Mouse (Mus musculus): Measurements from ENCODE around the gene Faim2. TPM values are rescaled to one million over a fixed set of nuclear protein-coding genes. Genes with fewer than 3 reads are reported as not detected.

Faim2 gene
- polyA plus RNA-seq, 1 experiment = not detected

DNA sequence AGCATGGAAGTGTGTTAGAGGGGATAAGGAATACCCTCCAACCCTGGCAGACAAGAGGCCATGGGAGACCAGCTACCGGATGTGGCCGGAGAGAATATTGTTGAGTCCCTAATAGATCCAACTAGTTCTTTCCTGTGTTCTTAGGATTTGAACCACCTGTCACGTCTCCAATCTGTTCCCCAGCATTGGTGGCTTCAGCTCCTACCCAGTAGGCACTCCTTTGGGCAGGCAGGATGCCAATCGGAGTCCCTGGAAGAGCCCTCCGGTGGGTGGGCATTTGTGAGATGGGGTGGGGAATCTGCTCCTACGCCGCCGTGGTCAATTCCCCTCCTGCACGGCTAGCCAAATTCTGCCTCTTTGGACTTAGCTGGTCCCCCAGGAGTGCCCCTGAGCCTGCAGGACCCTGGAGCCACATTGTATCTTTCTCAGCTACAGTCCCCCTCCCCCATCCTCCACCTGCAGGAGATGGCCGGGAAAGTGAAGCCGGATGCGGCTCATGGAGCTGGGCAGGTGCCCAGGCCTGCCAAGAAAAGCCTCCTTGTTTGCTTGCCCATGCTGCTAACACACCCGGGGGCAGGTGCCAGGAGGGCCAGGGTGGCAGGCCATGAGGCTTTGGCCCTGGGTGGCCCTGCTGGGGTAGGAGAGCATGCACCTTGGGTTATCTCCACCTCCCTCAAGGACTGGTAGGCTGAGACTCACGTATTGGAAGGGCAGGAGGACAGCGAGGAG, 16.0 kb downstream of the Faim2 start:
- Histone ChIP-seq H3K9me3 (peaks cover 3% of the 10 kb centered on the region), H3K4me3 (replicated peaks) (no peak overlapping the region), H3K36me3 (replicated peaks; ENCODE audit: low read length) (no peaks in the 10 kb centered on the region), H3K4me1 (peaks cover 5% of the 10 kb centered on the region; the same call in 1 of the 2 replicates), H3K27me3 (replicated peaks) (peaks cover 83% of the 10 kb centered on the region)
- TF ChIP-seq GATA1 (IDR thresholded peaks at IDR 0.05; ENCODE audit: borderline replicate concordance, low read length) (no peak), FLI1 (IDR thresholded peaks at IDR 0.05; ENCODE audit: low read length) (no peak)

DNA sequence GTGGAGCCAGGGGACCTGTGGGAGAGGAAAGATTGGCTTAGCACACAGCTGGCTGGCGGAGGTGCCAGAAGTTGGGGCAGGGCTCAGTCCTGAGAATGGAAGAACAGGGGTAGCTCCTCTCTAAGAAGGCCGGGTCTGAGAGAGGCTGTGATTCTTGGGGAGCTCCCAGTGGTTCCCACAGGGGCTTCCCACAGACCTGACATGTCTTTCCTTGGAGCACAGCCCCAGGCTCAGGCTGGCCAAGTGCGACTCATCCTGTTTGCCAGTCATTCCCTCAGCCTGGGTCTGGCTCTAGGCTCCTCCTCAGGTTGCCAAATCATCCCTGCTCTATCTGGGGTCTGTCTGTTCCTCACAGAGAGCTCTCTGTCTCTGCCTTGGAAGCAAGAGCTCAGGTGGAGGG, 17.3 kb downstream of the Faim2 start:
- no peaks in the 10 kb centered on the region for H3K36me3 ChIP-seq (replicated peaks; ENCODE audit: low read length)

DNA sequence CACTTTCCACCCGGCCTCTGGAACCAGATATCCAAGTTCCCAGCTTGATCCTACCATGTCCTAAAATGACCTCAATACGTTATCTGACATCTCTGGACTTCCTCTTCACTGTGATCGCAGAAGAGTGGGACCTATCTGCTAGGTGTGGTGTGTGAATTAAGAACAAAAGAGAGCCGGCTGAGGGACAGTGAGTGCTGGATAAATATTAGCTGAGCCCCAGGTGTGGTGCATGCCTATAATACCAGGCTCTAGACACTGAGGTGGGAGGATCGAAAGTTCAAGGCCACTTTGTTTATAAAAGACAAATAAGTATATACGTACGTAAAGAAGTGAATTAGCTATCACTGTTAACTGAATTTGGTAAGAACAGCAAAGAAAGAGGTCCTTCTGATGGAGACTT, 18.1 kb downstream of the Faim2 start:
- peaks cover 82% of the 10 kb centered on the region for H3K27me3 ChIP-seq (replicated peaks)
- H3K9me3 ChIP-seq = no peaks in the 10 kb centered on the region
- TF ChIP-seq GATA1 (IDR thresholded peaks at IDR 0.05; ENCODE audit: borderline replicate concordance, low read length) (no peak), FLI1 (IDR thresholded peaks at IDR 0.05; ENCODE audit: low read length) (no peak)
- no peaks in the 10 kb centered on the region for H3K36me3 ChIP-seq (replicated peaks; ENCODE audit: low read length)
- H3K4me3 ChIP-seq (replicated peaks) = no peak overlapping the region
- peaks cover 12% of the 10 kb centered on the region; the same call in 1 of the 2 replicates for H3K4me1 ChIP-seq

More for the DNA sequence above, 17.3 kb downstream of the Faim2 start:
- no peaks in the 10 kb centered on the region for H3K9me3 ChIP-seq
- peaks cover 12% of the 10 kb centered on the region; the same call in 1 of the 2 replicates for H3K4me1 ChIP-seq
- no peak overlapping the region for H3K4me3 ChIP-seq (replicated peaks)
- peaks cover 81% of the 10 kb centered on the region for H3K27me3 ChIP-seq (replicated peaks)
- no peak for TF ChIP-seq GATA1 (IDR thresholded peaks at IDR 0.05; ENCODE audit: borderline replicate concordance, low read length)
- no peak for TF ChIP-seq FLI1 (IDR thresholded peaks at IDR 0.05; ENCODE audit: low read length)

DNA sequence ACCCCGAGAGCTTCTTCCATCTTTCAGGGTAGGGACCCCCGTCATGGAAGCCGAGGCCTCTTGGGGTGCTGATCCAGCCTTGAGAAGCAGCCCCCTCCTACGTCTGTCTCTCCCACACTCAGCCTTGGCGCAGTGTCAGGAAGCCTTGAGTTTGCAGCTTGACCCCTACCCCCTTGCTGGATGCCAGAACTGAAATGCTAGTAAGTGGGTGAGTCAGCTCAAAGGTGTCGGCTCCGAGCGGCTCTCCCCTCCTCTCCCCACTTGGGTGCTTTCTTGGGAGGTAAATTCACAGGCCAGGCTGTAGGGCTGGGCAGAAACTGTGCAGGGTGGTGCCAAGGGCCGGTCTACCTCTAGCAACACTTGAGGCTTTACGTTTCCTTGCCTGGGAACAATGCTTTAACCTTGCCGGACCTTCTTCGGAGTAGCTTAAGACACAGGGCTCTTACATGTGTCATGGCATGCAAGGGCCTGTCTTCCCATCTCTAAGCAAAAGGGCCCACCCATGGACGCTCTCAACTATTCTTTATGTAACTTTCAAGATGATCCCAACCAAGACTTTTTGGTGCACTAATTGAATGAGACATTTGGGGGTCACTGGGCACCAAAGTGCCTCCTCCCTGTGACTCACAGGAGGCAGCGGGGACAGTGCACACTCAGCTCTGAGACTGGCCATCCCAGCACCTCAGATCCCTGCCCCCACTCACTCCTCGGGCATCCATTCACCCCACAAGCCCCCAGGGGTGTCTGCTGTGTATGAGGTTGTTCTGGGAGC, 22.5 kb downstream of the Faim2 start:
- H3K36me3 ChIP-seq (replicated peaks; ENCODE audit: low read length) = no peaks in the 10 kb centered on the region
- H3K9me3 ChIP-seq = no peaks in the 10 kb centered on the region
- TF ChIP-seq FLI1 (IDR thresholded peaks at IDR 0.05; ENCODE audit: low read length) = no peak
- TF ChIP-seq GATA1 (IDR thresholded peaks at IDR 0.05; ENCODE audit: borderline replicate concordance, low read length) = no peak
- peaks cover 88% of the 10 kb centered on the region for H3K27me3 ChIP-seq (replicated peaks)
- H3K4me3 ChIP-seq (replicated peaks) = no peak overlapping the region
- peaks cover 7% of the 10 kb centered on the region; the same call in 1 of the 2 replicates for H3K4me1 ChIP-seq

DNA sequence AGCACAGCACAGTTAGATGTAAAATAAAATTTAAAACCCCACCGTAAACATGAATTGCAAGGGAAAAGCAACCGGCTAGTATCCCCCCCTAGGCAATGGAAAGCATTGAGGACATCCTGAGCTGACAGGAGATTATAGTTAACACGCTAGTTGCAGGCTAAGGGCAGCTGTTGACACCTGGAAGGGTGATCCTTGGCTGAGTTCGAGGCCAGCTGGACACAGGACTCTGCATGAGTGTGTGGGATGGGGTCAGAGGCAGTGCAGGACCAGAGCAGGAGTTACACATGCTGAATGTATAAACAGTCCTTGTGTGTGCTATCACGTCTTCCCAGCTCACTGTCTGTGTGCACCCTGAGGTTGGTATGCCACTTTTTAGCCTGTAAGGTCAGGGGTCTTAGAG, 24.7 kb downstream of the Faim2 start:
- Histone ChIP-seq H3K4me1 (peaks cover 17% of the 10 kb centered on the region), H3K9me3 (no peaks in the 10 kb centered on the region), H3K27me3 (replicated peaks) (peaks cover 90% of the 10 kb centered on the region), H3K36me3 (replicated peaks; ENCODE audit: low read length) (no peaks in the 10 kb centered on the region), H3K4me3 (replicated peaks) (no peak overlapping the region)
- TF ChIP-seq GATA1 (IDR thresholded peaks at IDR 0.05; ENCODE audit: borderline replicate concordance, low read length) (no peak), FLI1 (IDR thresholded peaks at IDR 0.05; ENCODE audit: low read length) (no peak)

DNA sequence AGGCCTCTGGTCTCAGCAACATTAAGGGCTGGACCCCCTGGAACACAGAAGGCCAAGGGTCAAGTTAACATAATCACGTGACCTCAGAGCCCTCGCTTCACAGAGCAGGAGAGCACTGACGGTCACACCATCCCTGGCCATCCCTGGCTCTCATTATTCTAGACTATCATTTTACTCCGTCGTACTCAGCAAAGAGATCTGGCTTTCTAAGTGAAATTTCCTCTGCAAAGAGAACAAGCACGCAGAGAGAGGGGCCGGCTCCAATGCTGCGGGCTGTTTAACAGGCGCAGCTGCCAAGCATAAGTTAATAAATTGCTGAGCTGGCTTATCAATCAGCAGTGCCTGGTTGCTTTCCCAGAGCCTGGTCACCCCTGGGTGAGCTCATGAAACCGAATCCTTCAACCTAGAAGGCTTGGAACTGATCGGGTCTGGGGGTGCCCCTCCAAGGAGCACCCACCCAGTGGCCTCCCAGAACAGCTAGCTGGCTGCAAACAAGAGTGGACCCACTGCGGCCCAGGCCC, 25.6 kb downstream of the Faim2 start:
- Histone ChIP-seq H3K36me3 (replicated peaks; ENCODE audit: low read length) (no peaks in the 10 kb centered on the region), H3K4me1 (peaks cover 25% of the 10 kb centered on the region), H3K27me3 (replicated peaks) (peaks cover 89% of the 10 kb centered on the region), H3K9me3 (no peaks in the 10 kb centered on the region), H3K4me3 (replicated peaks) (no peak overlapping the region)
- TF ChIP-seq GATA1 (IDR thresholded peaks at IDR 0.05; ENCODE audit: borderline replicate concordance, low read length) (no peak), FLI1 (IDR thresholded peaks at IDR 0.05; ENCODE audit: low read length) (no peak)

DNA sequence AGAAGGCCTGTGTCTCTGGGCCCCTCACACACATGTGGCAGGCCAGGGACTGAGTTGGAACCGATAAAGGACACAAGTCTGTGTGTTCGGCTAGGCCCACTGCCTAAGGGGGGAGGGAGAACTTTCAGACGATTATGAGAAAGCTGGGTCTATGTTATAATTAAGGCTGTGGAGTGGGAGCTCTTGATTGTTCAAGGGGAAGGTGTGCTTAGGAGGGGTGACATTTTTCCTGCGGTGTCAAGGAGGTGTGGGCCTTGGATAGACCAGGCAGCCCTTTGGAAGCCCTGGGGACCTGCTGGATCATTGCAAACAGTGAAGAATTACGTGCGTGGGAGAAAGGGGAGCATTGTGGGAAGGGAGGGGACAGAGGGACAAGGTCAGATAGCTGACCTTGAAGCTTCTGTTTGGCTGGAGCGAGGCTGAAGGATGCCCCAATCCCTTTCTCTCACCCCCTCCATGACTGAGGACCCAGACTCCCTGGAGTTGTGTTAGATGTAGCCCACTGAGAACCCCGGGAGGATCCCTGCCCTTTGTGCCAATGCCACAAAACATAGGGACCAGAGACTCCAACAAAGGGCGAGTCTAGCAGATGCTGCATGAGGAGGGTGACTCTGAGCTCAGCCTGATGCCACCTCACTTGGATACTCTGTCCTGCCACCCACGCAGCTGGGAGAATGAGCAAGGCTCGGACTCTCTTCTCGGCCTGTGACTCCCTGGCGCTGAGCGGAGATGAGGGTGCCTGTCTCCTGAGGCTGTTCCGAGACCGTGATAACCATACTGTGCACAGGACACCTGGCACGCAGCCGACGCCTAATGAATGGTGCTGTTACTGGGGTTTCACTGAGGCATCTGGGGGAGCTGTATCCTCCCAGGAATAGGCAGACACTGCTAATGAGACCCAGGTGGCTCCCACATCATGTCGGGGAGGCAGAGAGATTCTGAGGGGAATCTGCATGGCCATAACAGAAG, 26.4 kb downstream of the Faim2 start:
- Histone ChIP-seq H3K4me3 (replicated peaks) (no peak overlapping the region), H3K27me3 (replicated peaks) (peaks cover 85% of the 10 kb centered on the region), H3K36me3 (replicated peaks; ENCODE audit: low read length) (no peaks in the 10 kb centered on the region), H3K9me3 (no peaks in the 10 kb centered on the region), H3K4me1 (peaks cover 26% of the 10 kb centered on the region)
- no peak for TF ChIP-seq FLI1 (IDR thresholded peaks at IDR 0.05; ENCODE audit: low read length)

DNA sequence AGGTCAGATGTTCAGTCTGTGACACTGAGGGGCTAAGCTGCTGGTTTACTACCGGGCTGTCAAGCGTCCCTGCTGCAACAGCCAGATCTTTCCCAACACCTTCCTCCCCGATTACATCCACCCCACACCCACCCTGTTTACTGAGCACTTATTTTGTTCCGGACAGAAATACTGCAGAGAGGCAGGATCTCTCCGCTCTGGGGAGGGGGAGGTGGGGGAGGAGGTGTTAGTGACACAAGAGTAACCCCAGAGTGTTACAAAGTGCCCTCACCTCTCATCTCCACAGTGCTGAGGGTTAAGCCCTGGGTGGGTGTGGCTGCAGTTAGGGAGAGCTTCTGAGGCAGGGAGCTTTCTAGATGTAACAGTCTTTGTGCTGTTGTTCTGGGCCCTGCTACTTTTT, 27.6 kb downstream of the Faim2 start:
- Histone ChIP-seq H3K4me1 (peaks cover 19% of the 10 kb centered on the region), H3K36me3 (replicated peaks; ENCODE audit: low read length) (no peaks in the 10 kb centered on the region), H3K4me3 (replicated peaks) (no peak overlapping the region), H3K9me3 (no peaks in the 10 kb centered on the region), H3K27me3 (replicated peaks) (peaks cover 82% of the 10 kb centered on the region)
- TF ChIP-seq GATA1 (IDR thresholded peaks at IDR 0.05; ENCODE audit: borderline replicate concordance, low read length) (no peak), FLI1 (IDR thresholded peaks at IDR 0.05; ENCODE audit: low read length) (no peak)

DNA sequence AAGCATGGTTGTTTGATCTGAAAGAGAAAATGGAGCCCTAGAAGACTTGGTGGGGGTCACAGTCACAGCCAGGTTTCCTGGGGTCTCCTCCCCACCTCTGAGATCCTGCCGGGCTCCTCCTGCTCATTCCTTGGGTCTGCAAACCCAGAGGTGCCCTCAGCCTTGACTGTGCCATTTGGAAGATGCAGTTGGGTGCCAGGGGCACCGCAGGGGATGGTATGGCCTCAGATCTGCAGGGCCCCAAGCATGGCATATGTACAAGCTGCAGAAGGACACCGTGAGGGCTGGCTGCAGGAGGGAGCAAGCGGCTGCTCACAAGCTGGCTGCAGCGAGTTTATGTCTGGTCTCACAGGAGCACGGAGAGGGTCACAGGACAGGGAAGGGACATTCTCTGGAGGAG, 28.2 kb downstream of the Faim2 start:
- TF ChIP-seq FLI1 (IDR thresholded peaks at IDR 0.05; ENCODE audit: low read length) (no peak), GATA1 (IDR thresholded peaks at IDR 0.05; ENCODE audit: borderline replicate concordance, low read length) (no peak)
- H3K4me1 ChIP-seq = peaks cover 19% of the 10 kb centered on the region
- peak overlapping the region; percentile 38 for H3K4me3 ChIP-seq (replicated peaks)
- peaks cover 5% of the 10 kb centered on the region; the same call in 1 of the 2 replicates for H3K9me3 ChIP-seq
- peaks cover 79% of the 10 kb centered on the region for H3K27me3 ChIP-seq (replicated peaks)
- no peaks in the 10 kb centered on the region for H3K36me3 ChIP-seq (replicated peaks; ENCODE audit: low read length)
